Mouse (Mus musculus): ENCODE measurements around the gene Wfdc12. TPM values are rescaled to one million over a fixed set of nuclear protein-coding genes. Genes with fewer than 3 reads are reported as not detected.
"Not testable (repeated sequence)": the region's sequence is repeated elsewhere in the genome, so short reads cannot be mapped to it uniquely, and the experiment has no call there.

Wfdc12 gene
- not detected for total RNA-seq (2022)

DNA sequence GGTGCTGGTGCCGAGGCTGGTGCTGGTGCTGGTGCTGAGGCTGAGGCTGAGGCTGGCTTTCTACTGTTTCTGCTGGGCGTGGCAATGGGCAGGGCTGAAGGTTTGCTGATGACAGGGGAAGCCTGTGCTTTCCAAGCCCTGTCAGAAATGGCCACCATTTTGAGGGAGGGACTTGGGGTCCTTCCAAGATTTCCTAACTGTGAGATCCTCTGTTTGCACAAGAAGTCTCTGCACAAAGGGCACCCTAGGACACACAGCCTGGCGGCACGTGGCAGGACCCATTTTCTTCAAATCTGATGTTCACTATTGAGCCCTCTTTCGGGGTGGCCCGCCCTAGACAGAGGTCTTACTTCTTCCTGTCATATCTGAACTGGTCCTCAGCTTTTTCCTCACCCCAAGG, at the start of gene Wfdc12:
Gene Wfdc12, minus strand, starts transcription at position 33 of the 400 bp plus-strand sequence.
- DNase-seq (ENCODE audit: low spot score in 2 of 2) = no peak

- DNase-seq (ENCODE audit: low spot score in 2 of 2) = no peak
Observed at GRCm38 (mm10) chr2:164238366-164238765, 48.0 kb upstream of the Wfdc12 start, which contains the start of gene Svs2. Gene Svs2, minus strand, starts transcription at chr2:164238466.

DNA sequence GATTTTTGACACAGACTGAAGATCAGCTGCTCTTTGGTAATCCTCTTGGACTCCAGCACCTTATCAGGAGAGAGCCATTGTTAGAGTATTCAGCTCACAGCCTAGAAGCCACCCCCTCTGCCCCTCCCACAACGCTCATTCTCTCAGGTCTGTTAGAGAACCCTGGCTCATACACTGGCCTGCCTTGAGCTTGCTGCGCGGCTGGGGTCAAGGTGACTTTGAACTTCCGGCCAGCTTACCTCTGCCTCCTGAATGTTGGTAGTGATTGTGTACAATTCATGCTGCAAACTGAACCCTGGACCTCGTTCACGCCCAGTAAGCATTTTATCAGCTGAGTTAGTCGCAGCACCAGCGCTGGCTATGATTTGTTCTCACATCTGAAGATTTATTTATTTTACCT, 42.3 kb upstream of the Wfdc12 start:
- no peak for DNase-seq (ENCODE audit: low spot score in 2 of 2)

DNA sequence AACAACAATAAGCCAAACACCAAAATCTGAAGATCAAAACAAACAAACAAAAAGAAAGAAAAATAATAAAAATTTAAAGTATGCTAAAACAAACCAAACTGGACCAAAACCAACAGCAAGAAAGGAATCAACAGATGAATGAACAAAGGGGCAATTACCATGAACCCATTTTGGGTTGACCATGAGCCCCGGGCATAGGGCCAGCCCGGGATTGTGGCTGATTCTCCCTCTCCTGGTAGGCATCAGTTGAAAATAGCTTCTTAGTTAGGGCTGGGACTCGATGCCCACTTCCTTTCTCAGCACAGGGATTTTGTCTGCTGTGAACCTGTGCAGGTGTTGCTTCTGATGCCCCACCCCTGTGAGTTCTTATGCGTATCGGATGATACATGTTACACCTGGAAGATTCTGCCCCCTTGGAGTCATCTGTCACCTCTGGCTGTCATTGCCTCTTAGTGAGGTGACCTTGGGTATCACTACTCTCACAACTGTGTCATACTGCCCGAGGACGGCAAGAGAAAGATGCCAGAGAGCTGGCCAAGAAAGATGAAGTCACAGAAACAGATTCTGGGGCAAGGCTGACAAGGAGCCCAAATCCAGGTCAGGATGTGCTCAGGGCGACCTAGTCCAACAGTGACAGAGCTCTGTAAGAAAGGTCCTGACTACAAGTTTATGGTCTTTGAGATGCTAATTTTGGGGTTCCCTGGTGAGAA, 38.1 kb upstream of the Wfdc12 start:
- DNase-seq (ENCODE audit: low spot score in 2 of 2) = no peak

DNA sequence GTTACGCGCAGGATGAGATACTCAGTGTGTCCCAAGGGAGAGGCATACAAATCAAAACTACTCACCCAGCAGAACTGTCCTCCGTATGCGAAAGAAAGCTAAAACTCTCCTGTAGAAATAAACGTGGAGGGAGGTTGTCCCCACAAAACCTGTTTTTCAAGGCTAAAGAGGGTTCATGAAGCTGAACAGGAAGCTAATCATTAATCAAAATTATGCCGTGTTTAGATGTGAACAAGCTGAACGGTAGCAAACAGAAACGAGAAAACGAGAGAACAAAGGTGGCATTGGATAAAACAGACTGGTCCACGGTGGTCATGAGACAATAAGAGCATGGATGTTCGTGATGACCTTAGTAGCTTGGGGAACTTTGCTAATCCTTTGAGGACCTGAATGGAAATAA, 31.1 kb upstream of the Wfdc12 start, which contains the start of gene Wfdc15b:
Gene Wfdc15b, minus strand, starts transcription at position 139 of the 400 bp plus-strand sequence.
- no peak for DNase-seq (ENCODE audit: low spot score in 2 of 2)

GRCm38 (mm10) chr2:164219295-164219694, 28.9 kb upstream of the Wfdc12 start:
- no peak for DNase-seq (ENCODE audit: low spot score in 2 of 2)

DNA sequence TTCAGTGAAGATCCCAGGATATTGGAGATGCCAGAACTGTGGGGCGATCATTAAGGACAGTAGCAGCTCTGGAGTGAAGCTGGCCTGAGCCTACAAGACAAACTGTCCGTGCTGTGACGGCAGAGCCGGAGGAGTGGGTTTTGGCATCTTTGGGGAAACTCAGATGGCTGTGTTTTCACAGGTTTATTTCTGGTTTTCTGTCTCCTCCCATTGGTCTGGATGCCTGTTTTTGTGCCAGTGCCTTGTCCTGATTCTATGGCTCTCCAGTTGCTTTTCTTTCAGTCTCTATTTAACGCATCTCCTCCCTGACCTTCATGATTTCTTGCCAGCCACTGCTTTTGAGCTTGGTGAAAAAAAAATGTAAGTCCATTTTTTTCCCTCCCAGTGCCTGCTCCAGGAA, 22.3 kb upstream of the Wfdc12 start:
- DNase-seq (ENCODE audit: low spot score in 2 of 2) = no peak

DNA sequence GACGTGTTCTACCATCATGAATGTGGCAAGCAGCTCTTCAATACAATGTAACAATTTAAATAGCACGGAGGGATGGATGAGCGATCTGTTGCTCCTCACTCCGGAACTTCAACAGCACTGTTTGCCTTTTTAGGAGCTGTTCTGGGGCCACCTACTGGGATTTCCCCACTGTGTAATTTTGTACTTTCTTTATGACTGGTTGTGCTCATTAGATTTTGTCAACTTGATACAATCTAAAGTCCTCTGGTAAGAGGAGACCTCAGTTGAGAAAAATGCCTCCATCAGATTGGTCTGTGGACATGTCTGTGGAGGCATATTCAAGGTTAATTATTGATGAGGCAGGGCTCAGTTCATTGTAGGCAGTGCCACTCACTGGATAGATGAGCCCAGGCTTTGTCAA, 20.5 kb upstream of the Wfdc12 start:
- no peak for DNase-seq (ENCODE audit: low spot score in 2 of 2)

GRCm38 (mm10) chr2:164206676-164207075, 16.3 kb upstream of the Wfdc12 start:
- no peak for DNase-seq (ENCODE audit: low spot score in 2 of 2)

DNA sequence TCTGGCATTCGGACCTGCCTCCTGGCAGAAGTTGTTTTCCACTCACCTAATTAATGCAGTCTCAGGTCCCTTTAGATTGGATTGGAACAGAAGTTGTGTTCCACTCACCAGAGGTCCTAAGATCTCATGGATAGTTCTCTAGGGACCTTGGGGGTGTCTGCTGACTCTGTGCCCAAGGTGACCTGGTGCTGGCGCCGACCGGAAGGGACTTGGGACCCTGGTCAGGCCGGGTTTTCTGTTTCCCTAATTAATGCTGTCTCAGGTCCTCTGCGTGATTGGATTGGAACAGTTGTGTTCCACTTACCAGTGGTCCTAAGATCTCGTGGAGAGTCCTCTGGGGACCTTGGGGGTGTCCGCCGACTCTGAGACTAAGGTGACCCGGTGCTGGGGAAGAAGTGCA, 15.6 kb upstream of the Wfdc12 start:
- DNase-seq (ENCODE audit: low spot score in 2 of 2) = not testable (repeated sequence)

GRCm38 (mm10) chr2:164199626-164200327, 9.4 kb upstream of the Wfdc12 start, which contains the start of gene Wfdc15a:
Gene Wfdc15a, minus strand, starts transcription at chr2:164200130.
- DNase-seq (ENCODE audit: low spot score in 2 of 2) = no peak

DNA sequence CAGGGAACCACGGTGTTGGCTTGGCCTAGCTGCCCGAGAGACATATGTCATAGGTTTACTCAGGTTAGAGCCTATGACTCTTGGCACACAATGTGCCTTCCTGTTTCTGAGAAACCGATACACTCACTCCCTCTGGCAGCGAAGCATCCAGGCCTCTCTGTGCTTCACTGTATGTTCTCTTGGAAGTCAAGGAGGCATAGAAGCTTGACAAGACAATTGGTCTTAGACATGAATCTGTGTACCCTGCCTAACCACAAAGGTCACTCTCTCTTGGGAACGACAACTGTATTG, 6.2 kb upstream of the Wfdc12 start:
- DNase-seq (ENCODE audit: low spot score in 2 of 2) = no peak

DNA sequence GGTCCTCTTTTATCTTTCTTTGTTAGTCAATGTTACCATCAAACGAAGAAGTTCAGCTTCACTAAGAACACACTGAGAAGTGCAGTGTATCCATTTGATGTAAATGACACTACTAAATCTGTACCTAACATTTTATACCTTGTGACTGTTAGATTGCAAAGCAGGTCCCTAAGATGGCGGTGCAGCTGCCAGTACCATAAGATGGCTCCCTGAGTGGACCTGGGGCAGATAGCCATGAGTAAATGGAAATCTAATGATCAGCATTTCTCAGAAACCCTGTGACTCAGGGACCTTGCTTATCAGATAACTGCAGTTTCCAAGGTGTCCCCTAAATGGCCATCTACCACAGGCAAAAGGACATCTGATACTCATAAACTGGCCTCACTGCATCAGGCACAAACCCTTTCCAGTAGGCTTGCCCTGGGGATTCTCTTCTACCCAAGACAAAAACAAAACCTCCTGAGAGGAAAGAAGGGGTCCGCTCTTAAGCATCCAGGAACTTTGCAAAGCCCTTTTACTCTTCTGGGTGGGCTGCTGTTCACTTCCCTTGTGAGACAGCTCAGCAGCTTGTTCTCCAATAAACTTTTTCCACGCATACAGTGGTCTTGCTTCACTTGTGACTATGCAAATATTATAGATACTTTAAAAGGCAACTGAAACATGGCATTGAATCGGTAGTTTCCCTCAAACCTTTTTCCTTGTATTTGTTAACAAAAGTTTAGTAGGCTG, 5.7 kb upstream of the Wfdc12 start:
- no peak for DNase-seq (ENCODE audit: low spot score in 2 of 2)

- DNase-seq (ENCODE audit: low spot score in 2 of 2) = no peak
Observed at GRCm38 (mm10) chr2:164194959-164195630, 4.7 kb upstream of the Wfdc12 start.

- DNase-seq (ENCODE audit: low spot score in 2 of 2) = no peak
Observed at GRCm38 (mm10) chr2:164192279-164192678, 1.9 kb upstream of the Wfdc12 start.

- DNase-seq (ENCODE audit: low spot score in 2 of 2) = no peak
Observed at GRCm38 (mm10) chr2:164188722-164189121, 1.7 kb downstream of the Wfdc12 start.

GRCm38 (mm10) chr2:164184145-164184719, 6.2 kb downstream of the Wfdc12 start:
- DNase-seq (ENCODE audit: low spot score in 2 of 2) = no peak

GRCm38 (mm10) chr2:164183340-164183739, 7.1 kb downstream of the Wfdc12 start:
- no peak for DNase-seq (ENCODE audit: low spot score in 2 of 2)

DNA sequence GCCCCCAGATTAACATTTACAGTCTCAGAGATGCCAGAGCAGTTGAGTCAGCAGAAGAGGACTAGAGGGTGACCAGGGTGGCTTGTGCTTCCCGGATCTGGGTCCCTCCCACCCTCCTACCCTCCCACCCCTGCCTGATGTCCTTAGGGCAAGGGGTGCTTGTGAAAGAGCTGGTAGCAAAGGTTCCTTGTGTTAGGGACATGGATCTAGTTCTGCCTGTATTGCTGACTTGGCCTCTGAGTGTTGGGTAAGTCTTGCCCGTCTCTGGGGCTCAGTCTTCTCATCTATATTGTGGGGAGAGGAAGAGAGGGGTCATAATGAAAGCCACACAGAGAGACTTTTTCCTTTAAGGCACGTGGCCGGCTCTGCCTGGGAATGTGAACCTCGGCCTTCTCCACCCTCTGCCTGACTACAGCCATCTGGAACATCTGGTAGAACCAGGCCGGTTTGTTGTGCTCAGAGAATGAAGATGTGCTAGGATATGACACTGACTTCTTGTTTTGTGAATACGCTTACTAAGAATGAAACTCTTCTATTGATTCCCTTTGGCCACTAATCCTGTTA, 7.6 kb downstream of the Wfdc12 start, which contains the start of gene Wfdc5:
Gene Wfdc5, minus strand, starts transcription at position 51 of the 564 bp plus-strand sequence.
- DNase-seq (ENCODE audit: low spot score in 2 of 2) = no peak

GRCm38 (mm10) chr2:164180770-164181169, 9.6 kb downstream of the Wfdc12 start:
- no peak for DNase-seq (ENCODE audit: low spot score in 2 of 2)

GRCm38 (mm10) chr2:164180124-164180523, 10.3 kb downstream of the Wfdc12 start:
- peak in 1 of 2 experiments; percentile 22 for DNase-seq (ENCODE audit: low spot score in 2 of 2)

Measured in layer of hippocampus, adult 8-10 months (tissue).